Mouse (Mus musculus) kidney, adult 2 months (tissue): Measurements from ENCODE around the gene Rtn4rl1. TPM values are rescaled to one million over a fixed set of nuclear protein-coding genes. Genes with fewer than 3 reads are reported as not detected.

Experiments used
- DNase-seq: peaks from one replicate; pipeline ENCODE4 v3.0.0; 2021
- H3K27ac ChIP-seq: fragments of 200-500 bp; 2 replicates; pipeline ENCODE4 v1.5.1; 2012; ENCODE audit warnings: low read depth, low read length, control low read depth, inconsistent platforms; ENCODE audit not compliant: insufficient read depth
- H3K27me3 ChIP-seq: fragments of 200-500 bp; replicated peaks from 2 replicates; pipeline ENCODE4 v1.6.1; 2012; ENCODE audit warnings: mild to moderate bottlenecking, moderate library complexity, low read length, inconsistent platforms; ENCODE audit not compliant: control insufficient read depth, insufficient read depth
- H3K36me3 ChIP-seq: fragments of 200-500 bp; 2 replicates; pipeline ENCODE4 v1.6.1; 2012; ENCODE audit warnings: mild to moderate bottlenecking, moderate library complexity, low read length, inconsistent platforms; ENCODE audit not compliant: control insufficient read depth, insufficient read depth
- H3K4me1 ChIP-seq: fragments of 200-500 bp; 2 replicates; pipeline ENCODE4 v1.6.1; 2011; ENCODE audit warnings: low read length; ENCODE audit not compliant: control insufficient read depth, insufficient read depth
- H3K4me3 ChIP-seq: fragments of 200-500 bp; 2 replicates; pipeline ENCODE4 v1.5.1; 2011; ENCODE audit warnings: mild to moderate bottlenecking, low read depth, low read length, control low read depth; ENCODE audit not compliant: insufficient read depth
- CTCF ChIP-seq: fragments of 200-500 bp; conservative IDR thresholded peaks from 2 replicates; pipeline ENCODE4 v1.5.1; 2011; ENCODE audit warnings: low read depth, mild to moderate bottlenecking, control low read depth, low read length, moderate library complexity, mixed read lengths; ENCODE audit not compliant: insufficient read depth, insufficient read length
- POLR2A ChIP-seq: fragments of 200-500 bp; IDR thresholded peaks from one replicate; pipeline ENCODE4 v1.6.1; 2011; ENCODE audit warnings: low read depth, low read length, control low read depth
- WGBS: fragments of 180-500 bp; shearing (Covaris S2); methylation state at CpG from one replicate; pipeline ENCODE4 v1.1.7; 2018; 5-methylcytosine and 5-hydroxymethylcytosine counted together
- polyA plus RNA-seq: library from polyadenylated mRNA; depleted of rRNA; stranded (reverse); fragments of >200 nt; gene quantifications from 2 replicates; pipeline ENCODE4 v1.2.3, GENCODE M21; 2012

Gene Rtn4rl1
- polyA plus RNA-seq, 1 experiment, result 11.3 TPM

- Histone ChIP-seq H3K27me3 (no peaks in the 10 kb centered on the region), H3K4me3 (no peak overlapping the region), H3K36me3 (no peaks in the 10 kb centered on the region), H3K4me1 (no peaks in the 10 kb centered on the region), H3K27ac (no peak overlapping the region)
- TF ChIP-seq CTCF (no peak), POLR2A (no peak)
- no peak for DNase-seq
- 72% methylated on average over 4 of the region's 4 CpGs for WGBS
Measured at GRCm38 (mm10) chr11:75198792-75199191, 5.2 kb downstream of the Rtn4rl1 start.

GRCm38 (mm10) chr11:75199951-75200350 lies 6.4 kb downstream of the Rtn4rl1 start:
- TF ChIP-seq CTCF, result no peak
- no peak for TF ChIP-seq POLR2A
- Histone ChIP-seq H3K4me3 (no peak overlapping the region), H3K36me3 (no peaks in the 10 kb centered on the region), H3K27me3 (no peaks in the 10 kb centered on the region), H3K27ac (no peak overlapping the region), H3K4me1 (no peaks in the 10 kb centered on the region)
- 82% methylated on average over 5 of the region's 5 CpGs for WGBS
- no peak for DNase-seq

- no peak for DNase-seq
Measured at GRCm38 (mm10) chr11:75200935-75201334, 7.4 kb downstream of the Rtn4rl1 start.

GRCm38 (mm10) chr11:75201721-75202120 lies 8.1 kb downstream of the Rtn4rl1 start:
- Histone ChIP-seq H3K27me3 (no peaks in the 10 kb centered on the region), H3K27ac (no peak overlapping the region), H3K4me3 (no peak overlapping the region), H3K36me3 (no peaks in the 10 kb centered on the region), H3K4me1 (no peaks in the 10 kb centered on the region)
- TF ChIP-seq POLR2A (no peak), CTCF (no peak)
- 61% methylated on average over 8 of the region's 8 CpGs for WGBS
- no peak for DNase-seq

More at GRCm38 (mm10) chr11:75200935-75201334, 7.4 kb downstream of the Rtn4rl1 start:
- Histone ChIP-seq H3K36me3 (no peaks in the 10 kb centered on the region), H3K27me3 (no peaks in the 10 kb centered on the region), H3K4me3 (no peak overlapping the region), H3K27ac (no peak overlapping the region), H3K4me1 (no peaks in the 10 kb centered on the region)
- TF ChIP-seq CTCF, result no peak
- no peak for TF ChIP-seq POLR2A
- WGBS, result 90% methylated on average over 12 of the region's 12 CpGs

GRCm38 (mm10) chr11:75203926-75204325 lies 10.3 kb downstream of the Rtn4rl1 start:
- TF ChIP-seq POLR2A (no peak), CTCF (no peak)
- DNase-seq, result no peak
- 77% methylated on average over 4 of the region's 4 CpGs for WGBS
- Histone ChIP-seq H3K27ac (no peak overlapping the region), H3K27me3 (no peaks in the 10 kb centered on the region), H3K4me3 (no peak overlapping the region), H3K4me1 (no peaks in the 10 kb centered on the region), H3K36me3 (no peaks in the 10 kb centered on the region)

- no peak for TF ChIP-seq CTCF
- Histone ChIP-seq H3K27me3 (no peaks in the 10 kb centered on the region), H3K4me3 (no peak overlapping the region), H3K36me3 (no peaks in the 10 kb centered on the region), H3K4me1 (no peaks in the 10 kb centered on the region), H3K27ac (no peak overlapping the region)
- DNase-seq, result no peak
- WGBS, result 67% methylated on average over 9 of the region's 9 CpGs
Measured at GRCm38 (mm10) chr11:75204472-75204871, 10.9 kb downstream of the Rtn4rl1 start.

- no peak for DNase-seq
- 66% methylated on average over 4 of the region's 4 CpGs for WGBS
- TF ChIP-seq CTCF (no peak), POLR2A (no peak)
- Histone ChIP-seq H3K4me3 (no peak overlapping the region), H3K36me3 (no peaks in the 10 kb centered on the region), H3K27ac (no peak overlapping the region), H3K4me1 (no peaks in the 10 kb centered on the region), H3K27me3 (no peaks in the 10 kb centered on the region)
Measured at GRCm38 (mm10) chr11:75206347-75206746, 12.8 kb downstream of the Rtn4rl1 start.

- 87% methylated on average over 4 of the region's 4 CpGs for WGBS
- Histone ChIP-seq H3K4me3 (no peak overlapping the region), H3K27ac (no peak overlapping the region), H3K27me3 (no peaks in the 10 kb centered on the region), H3K36me3 (no peaks in the 10 kb centered on the region), H3K4me1 (peaks cover 16% of the 10 kb centered on the region)
- TF ChIP-seq CTCF (no peak), POLR2A (no peak)
- no peak for DNase-seq
Measured at GRCm38 (mm10) chr11:75209363-75209762, 15.8 kb downstream of the Rtn4rl1 start.
